Mouse (Mus musculus): ENCODE results near the gene Tap2. TPM values are rescaled to one million over a fixed set of nuclear protein-coding genes. Genes with fewer than 3 reads are reported as not detected.

The Tap2 gene
- polyA plus RNA-seq (2014; fragmentation: Nextera tagmentation; extraction: Ambion mirVana), result 1.6 and 2.4 TPM in 2 replicates

DNA sequence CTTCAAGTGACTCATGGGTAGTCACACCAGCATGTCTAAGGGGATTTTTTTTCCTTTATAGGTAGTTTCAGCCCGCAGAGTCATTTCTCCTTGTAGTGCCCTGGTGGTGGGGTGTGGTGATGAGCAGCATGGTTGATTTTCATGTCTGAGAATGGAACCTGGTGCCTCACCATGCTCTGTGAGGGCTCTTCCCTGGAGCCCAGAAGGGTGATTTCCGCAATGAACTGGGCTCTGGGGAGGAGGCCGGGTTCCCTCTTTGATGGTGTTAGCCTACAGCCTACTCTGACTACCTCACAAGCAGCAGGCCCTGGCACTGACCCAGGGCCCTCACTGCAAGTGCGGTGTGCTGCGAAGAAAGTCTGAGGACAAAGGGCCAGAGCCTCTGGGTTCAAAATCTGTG, at the start of gene Tap2:
Gene Tap2 (plus strand): TSS at position 84 of the 400 bp plus-strand sequence.
- Histone ChIP-seq H3K4me1 (ENCODE audit: control insufficient read depth, insufficient read depth, low read length) (0 out of 2 replicates have a peak, but pooled peaks cover 7% of the 10 kb centered on the region), H3K9ac (replicated peaks; ENCODE audit: low read depth, low read length) (peak within 1 kb of the TSS; percentile 50), H3K4me3 (ENCODE audit: low read depth, low read length) (peak within 1 kb of the TSS; percentile 70), H3K27ac (ENCODE audit: low read length) (no peak within 1 kb of the TSS), H3K27me3 (ENCODE audit: control insufficient read depth, insufficient read depth, low read length) (peaks cover 6% of the 10 kb centered on the region; the same call in 1 of the 2 replicates), H3K4me2 (replicated peaks; ENCODE audit: low read depth, low read length) (peak within 1 kb of the TSS; percentile 97), H3K36me3 (ENCODE audit: control insufficient read depth, insufficient read depth, low read length) (no peaks in the 10 kb centered on the region), H3K9me3 (ENCODE audit: control insufficient read depth, low read depth, low read length) (no peaks in the 10 kb centered on the region)
- ATAC-seq (ENCODE audit: insufficient number of reproducible peaks, insufficient read depth, low FRiP score, low read depth), result no peak
- 69% methylated on average over 5 of the region's 5 CpGs for WGBS

DNA sequence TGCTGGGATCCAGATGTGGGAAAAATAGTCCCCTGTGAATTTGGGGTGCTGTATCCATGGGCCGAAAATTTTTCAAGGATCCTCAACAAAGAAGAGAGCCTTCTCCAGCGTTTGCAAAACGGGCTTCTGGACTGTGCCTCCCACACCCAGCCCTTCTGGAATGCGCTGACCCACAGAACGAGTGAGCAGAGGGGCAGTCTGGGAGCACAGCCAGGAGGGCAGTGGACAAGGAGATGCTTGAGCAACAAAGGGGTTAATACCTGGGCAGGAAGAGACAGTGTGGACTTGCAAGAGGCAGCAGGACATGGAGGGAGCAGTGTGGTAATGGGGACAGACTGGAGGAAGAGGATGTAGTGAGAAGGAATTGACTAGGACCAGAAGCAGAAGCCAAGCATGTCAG, 47.8 kb upstream of the Tap2 start:
- Histone ChIP-seq H3K27ac (ENCODE audit: low read length) (no peak overlapping the region), H3K4me3 (ENCODE audit: low read depth, low read length) (no peak overlapping the region), H3K4me2 (replicated peaks; ENCODE audit: low read depth, low read length) (no peak overlapping the region), H3K9me3 (ENCODE audit: control insufficient read depth, low read depth, low read length) (no peaks in the 10 kb centered on the region), H3K9ac (replicated peaks; ENCODE audit: low read depth, low read length) (no peak overlapping the region), H3K36me3 (ENCODE audit: control insufficient read depth, insufficient read depth, low read length) (no peaks in the 10 kb centered on the region), H3K4me1 (ENCODE audit: control insufficient read depth, insufficient read depth, low read length) (no peaks in the 10 kb centered on the region), H3K27me3 (ENCODE audit: control insufficient read depth, insufficient read depth, low read length) (no peaks in the 10 kb centered on the region)
- ATAC-seq (ENCODE audit: insufficient number of reproducible peaks, insufficient read depth, low FRiP score, low read depth), result no peak
- WGBS, result 51% methylated on average over 5 of the region's 5 CpGs

DNA sequence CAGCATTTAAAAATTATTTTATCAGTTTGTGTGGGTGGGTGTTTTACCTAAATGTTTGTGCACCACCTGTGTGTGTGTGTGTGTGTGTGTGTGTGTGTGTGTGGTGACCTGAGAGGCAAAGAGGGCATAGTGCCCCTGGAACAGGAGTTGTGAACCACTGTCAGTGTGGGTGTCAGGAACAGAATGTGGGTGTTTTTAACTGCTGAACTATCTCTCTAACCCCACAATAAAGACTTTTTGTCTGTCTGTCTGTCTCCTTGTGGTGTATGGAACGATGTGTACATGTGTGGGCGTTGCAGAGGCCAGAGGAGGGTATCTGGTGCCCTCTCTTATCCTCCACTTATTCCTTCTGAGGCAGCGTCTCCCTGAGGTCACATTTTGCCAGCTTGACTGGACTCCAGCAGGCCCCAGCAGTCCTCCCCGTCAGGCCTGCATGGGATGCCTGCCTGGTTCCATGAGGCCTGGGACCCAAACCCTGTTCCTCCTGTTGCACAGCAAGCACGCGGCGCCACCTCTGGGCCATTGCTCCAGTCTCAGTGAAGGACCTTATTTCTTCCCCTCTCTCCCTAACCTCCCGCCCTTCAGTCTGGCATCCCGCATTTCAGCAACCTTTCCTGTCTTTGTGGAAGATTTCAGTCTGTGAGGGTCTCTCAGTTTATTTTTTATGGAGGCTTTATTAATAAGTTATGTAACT, 39.0 kb upstream of the Tap2 start:
- H3K9ac ChIP-seq (replicated peaks; ENCODE audit: low read depth, low read length), result no peak overlapping the region
- 39% methylated on average over 9 of the region's 9 CpGs for WGBS
- no peak for ATAC-seq (ENCODE audit: insufficient number of reproducible peaks, insufficient read depth, low FRiP score, low read depth)
- no peaks in the 10 kb centered on the region for H3K4me1 ChIP-seq (ENCODE audit: control insufficient read depth, insufficient read depth, low read length)
- no peaks in the 10 kb centered on the region for H3K36me3 ChIP-seq (ENCODE audit: control insufficient read depth, insufficient read depth, low read length)
- H3K27ac ChIP-seq (ENCODE audit: low read length), result no peak overlapping the region
- H3K9me3 ChIP-seq (ENCODE audit: control insufficient read depth, low read depth, low read length), result no peaks in the 10 kb centered on the region
- H3K27me3 ChIP-seq (ENCODE audit: control insufficient read depth, insufficient read depth, low read length), result no peaks in the 10 kb centered on the region
- H3K4me2 ChIP-seq (replicated peaks; ENCODE audit: low read depth, low read length), result no peak overlapping the region
- no peak overlapping the region for H3K4me3 ChIP-seq (ENCODE audit: low read depth, low read length)

DNA sequence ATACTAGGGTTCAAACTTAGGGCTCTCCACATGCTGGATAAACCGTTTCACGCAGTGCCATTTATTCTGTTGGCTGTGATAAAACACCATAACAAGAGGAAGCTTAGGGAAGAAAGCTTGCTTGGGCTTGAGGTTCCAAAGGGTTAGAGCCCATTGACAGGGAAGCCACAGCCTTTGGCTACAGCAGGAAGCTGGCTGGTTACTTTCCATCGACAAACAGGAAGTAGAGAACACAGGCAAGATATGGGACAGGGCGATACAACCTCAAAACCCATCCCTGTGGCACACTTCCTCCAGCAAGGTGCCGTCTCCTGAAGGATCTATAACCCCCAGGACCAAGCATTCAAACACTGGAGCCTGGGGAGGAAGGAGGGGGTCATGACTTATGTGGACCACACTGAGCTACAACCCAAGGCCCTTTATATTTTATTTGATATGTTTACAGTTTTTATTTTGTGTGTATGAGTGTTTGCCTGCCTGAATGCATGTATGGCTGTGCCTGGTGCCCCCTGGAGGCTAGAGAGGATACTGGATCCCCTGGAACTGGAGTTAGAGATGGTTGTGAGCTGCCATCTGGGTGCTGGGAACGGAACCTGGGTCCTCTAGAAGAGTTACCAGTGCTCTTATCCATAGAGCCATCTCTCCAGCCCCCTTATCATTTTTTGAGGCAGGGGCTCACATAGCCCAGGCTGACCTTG, 38.1 kb upstream of the Tap2 start:
- no peak overlapping the region for H3K4me3 ChIP-seq (ENCODE audit: low read depth, low read length)
- no peak overlapping the region for H3K9ac ChIP-seq (replicated peaks; ENCODE audit: low read depth, low read length)
- no peaks in the 10 kb centered on the region for H3K36me3 ChIP-seq (ENCODE audit: control insufficient read depth, insufficient read depth, low read length)
- no peaks in the 10 kb centered on the region for H3K27me3 ChIP-seq (ENCODE audit: control insufficient read depth, insufficient read depth, low read length)
- no peak overlapping the region for H3K27ac ChIP-seq (ENCODE audit: low read length)
- ATAC-seq (ENCODE audit: insufficient number of reproducible peaks, insufficient read depth, low FRiP score, low read depth), result no peak
- no peaks in the 10 kb centered on the region for H3K4me1 ChIP-seq (ENCODE audit: control insufficient read depth, insufficient read depth, low read length)
- no peak overlapping the region for H3K4me2 ChIP-seq (replicated peaks; ENCODE audit: low read depth, low read length)
- WGBS, result 80% methylated on average over 6 of the region's 6 CpGs
- H3K9me3 ChIP-seq (ENCODE audit: control insufficient read depth, low read depth, low read length), result no peaks in the 10 kb centered on the region

- H3K9ac ChIP-seq (replicated peaks; ENCODE audit: low read depth, low read length), result no peak overlapping the region
- no peak overlapping the region for H3K4me2 ChIP-seq (replicated peaks; ENCODE audit: low read depth, low read length)
- H3K27ac ChIP-seq (ENCODE audit: low read length), result no peak overlapping the region
- no peak for ATAC-seq (ENCODE audit: insufficient number of reproducible peaks, insufficient read depth, low FRiP score, low read depth)
- H3K4me3 ChIP-seq (ENCODE audit: low read depth, low read length), result no peak overlapping the region
- no peaks in the 10 kb centered on the region for H3K4me1 ChIP-seq (ENCODE audit: control insufficient read depth, insufficient read depth, low read length)
- no peaks in the 10 kb centered on the region; the same call in 1 of the 2 replicates for H3K9me3 ChIP-seq (ENCODE audit: control insufficient read depth, low read depth, low read length)
- no peaks in the 10 kb centered on the region for H3K36me3 ChIP-seq (ENCODE audit: control insufficient read depth, insufficient read depth, low read length)
- 2% methylated on average over 2 of the region's 2 CpGs for WGBS
- no peaks in the 10 kb centered on the region for H3K27me3 ChIP-seq (ENCODE audit: control insufficient read depth, insufficient read depth, low read length)
Measured at GRCm38 (mm10) chr17:34169279-34169678, 34.0 kb upstream of the Tap2 start.

GRCm38 (mm10) chr17:34170487-34170876, 32.8 kb upstream of the Tap2 start:
- Histone ChIP-seq H3K9me3 (ENCODE audit: control insufficient read depth, low read depth, low read length) (no peaks in the 10 kb centered on the region; the same call in 1 of the 2 replicates), H3K4me2 (replicated peaks; ENCODE audit: low read depth, low read length) (no peak overlapping the region), H3K36me3 (ENCODE audit: control insufficient read depth, insufficient read depth, low read length) (no peaks in the 10 kb centered on the region), H3K4me3 (ENCODE audit: low read depth, low read length) (no peak overlapping the region), H3K9ac (replicated peaks; ENCODE audit: low read depth, low read length) (no peak overlapping the region), H3K4me1 (ENCODE audit: control insufficient read depth, insufficient read depth, low read length) (no peaks in the 10 kb centered on the region), H3K27me3 (ENCODE audit: control insufficient read depth, insufficient read depth, low read length) (no peaks in the 10 kb centered on the region), H3K27ac (ENCODE audit: low read length) (no peak overlapping the region)
- ATAC-seq (ENCODE audit: insufficient number of reproducible peaks, insufficient read depth, low FRiP score, low read depth), result no peak
- WGBS, result 24% methylated on average over 4 of the region's 4 CpGs

DNA sequence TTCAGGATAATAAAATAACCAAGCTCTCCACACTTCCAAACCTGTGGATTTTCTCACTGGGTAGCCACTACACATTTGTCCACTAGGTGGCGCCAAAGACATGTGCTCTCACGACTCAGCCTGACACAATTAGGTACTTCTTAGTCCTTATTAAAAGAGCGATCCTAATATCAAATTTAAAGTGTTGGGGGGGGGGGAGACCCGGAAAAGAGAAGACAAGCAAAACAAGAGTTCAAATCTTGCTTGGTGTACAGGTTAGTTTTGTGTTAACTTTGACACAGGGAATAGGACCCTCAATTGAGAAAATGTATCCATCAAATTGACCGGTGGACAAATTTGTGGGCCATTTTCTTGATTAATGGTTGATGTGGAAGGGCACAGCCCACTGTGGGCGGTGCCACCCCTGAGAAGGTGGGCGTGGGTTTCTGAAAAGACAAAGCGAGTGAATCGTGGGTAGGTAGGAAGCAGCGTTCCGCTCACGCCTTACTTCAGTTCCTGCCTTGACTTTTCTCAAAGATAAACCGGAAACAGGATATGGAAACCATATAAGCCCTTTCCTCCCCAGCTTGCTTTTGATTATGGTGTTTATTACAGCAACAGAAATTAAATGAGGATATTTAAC, 32.3 kb upstream of the Tap2 start:
- no peak overlapping the region for H3K9ac ChIP-seq (replicated peaks; ENCODE audit: low read depth, low read length)
- no peak overlapping the region for H3K4me3 ChIP-seq (ENCODE audit: low read depth, low read length)
- H3K9me3 ChIP-seq (ENCODE audit: control insufficient read depth, low read depth, low read length), result no peaks in the 10 kb centered on the region; the same call in 1 of the 2 replicates
- no peak overlapping the region for H3K27ac ChIP-seq (ENCODE audit: low read length)
- H3K4me1 ChIP-seq (ENCODE audit: control insufficient read depth, insufficient read depth, low read length), result no peaks in the 10 kb centered on the region
- no peak for ATAC-seq (ENCODE audit: insufficient number of reproducible peaks, insufficient read depth, low FRiP score, low read depth)
- H3K36me3 ChIP-seq (ENCODE audit: control insufficient read depth, insufficient read depth, low read length), result no peaks in the 10 kb centered on the region
- H3K27me3 ChIP-seq (ENCODE audit: control insufficient read depth, insufficient read depth, low read length), result no peaks in the 10 kb centered on the region
- 40% methylated on average over 13 of the region's 13 CpGs for WGBS
- H3K4me2 ChIP-seq (replicated peaks; ENCODE audit: low read depth, low read length), result no peak overlapping the region

DNA sequence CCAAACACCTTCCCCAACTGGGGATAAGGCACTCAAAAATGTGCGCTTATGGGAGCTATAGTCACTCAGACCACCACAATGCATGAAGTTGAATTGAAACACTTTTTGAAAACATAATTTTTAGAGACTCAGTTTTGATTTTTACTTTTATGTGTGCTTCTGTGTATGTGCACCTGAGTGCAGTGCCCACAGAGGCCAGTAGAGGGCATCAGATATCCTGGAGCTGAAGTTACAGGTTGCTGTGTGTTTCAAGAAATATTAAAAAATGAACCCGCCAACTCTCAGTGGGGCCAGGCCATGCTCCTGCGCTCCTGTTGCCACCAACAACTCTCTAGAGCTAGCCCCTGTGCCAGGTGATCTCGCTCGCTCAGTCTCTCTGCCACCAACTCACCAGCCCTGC, 30.8 kb upstream of the Tap2 start:
- H3K27ac ChIP-seq (ENCODE audit: low read length), result no peak overlapping the region
- no peak for ATAC-seq (ENCODE audit: insufficient number of reproducible peaks, insufficient read depth, low FRiP score, low read depth)
- WGBS, result 93% methylated on average over 5 of the region's 5 CpGs
- H3K4me2 ChIP-seq (replicated peaks; ENCODE audit: low read depth, low read length), result no peak overlapping the region
- H3K9me3 ChIP-seq (ENCODE audit: control insufficient read depth, low read depth, low read length), result no peaks in the 10 kb centered on the region; the same call in 1 of the 2 replicates
- H3K27me3 ChIP-seq (ENCODE audit: control insufficient read depth, insufficient read depth, low read length), result no peaks in the 10 kb centered on the region
- no peaks in the 10 kb centered on the region for H3K4me1 ChIP-seq (ENCODE audit: control insufficient read depth, insufficient read depth, low read length)
- no peak overlapping the region for H3K4me3 ChIP-seq (ENCODE audit: low read depth, low read length)
- no peaks in the 10 kb centered on the region for H3K36me3 ChIP-seq (ENCODE audit: control insufficient read depth, insufficient read depth, low read length)
- H3K9ac ChIP-seq (replicated peaks; ENCODE audit: low read depth, low read length), result no peak overlapping the region

Data from stomach, embryonic 14.5 days (tissue).